ENCODE assay signal across 7 mouse cellular contexts in genomic region chr4:114901643-114902351, GRCm38 (mm10). TPM values are rescaled to one million over a fixed set of nuclear protein-coding genes. Genes with fewer than 3 reads are reported as not detected.
A peak's percentile ranks its signal among the peaks of the same experiment; 100 is the strongest.
DNase-seq lines count a peak whose midpoint lies in the region; ATAC-seq and TF ChIP-seq lines count a peak whose summit lies in the region.

No protein-coding gene starts in this region.

- peaks cover 12% of the 10 kb centered on the region for H3K4me1 ChIP-seq in lung, embryonic 15.5 days
- H3K4me1 ChIP-seq in embryonic facial prominence, embryonic 11.5 days (ENCODE audit: control insufficient read depth, insufficient read depth, low read length) = no peaks in the 10 kb centered on the region
- no peaks in the 10 kb centered on the region for H3K4me1 ChIP-seq in intestine, postnatal 0 days (replicated peaks; ENCODE audit: control insufficient read depth, insufficient read depth, low read length)
- 0 out of 2 replicates have a peak, but pooled peaks cover 11% of the 10 kb centered on the region for H3K4me1 ChIP-seq in neural tube, embryonic 12.5 days

- no peak overlapping the region for H3K27ac ChIP-seq in lung, embryonic 15.5 days
- peak overlapping the region; percentile 36 for H3K27ac ChIP-seq in embryonic facial prominence, embryonic 11.5 days (replicated peaks; ENCODE audit: low read depth, low read length)
- H3K27ac ChIP-seq in intestine, postnatal 0 days (ENCODE audit: low read depth, low read length) = no peak overlapping the region
- H3K27ac ChIP-seq in neural tube, embryonic 12.5 days = no peak overlapping the region
- no peak overlapping the region for H3K27ac ChIP-seq in layer of hippocampus, adult 2 months

- H3K36me3 ChIP-seq in lung, embryonic 15.5 days = no peaks in the 10 kb centered on the region
- no peaks in the 10 kb centered on the region for H3K36me3 ChIP-seq in embryonic facial prominence, embryonic 11.5 days (replicated peaks; ENCODE audit: control insufficient read depth, insufficient read depth, low read depth, low read length)
- no peaks in the 10 kb centered on the region for H3K36me3 ChIP-seq in intestine, postnatal 0 days (ENCODE audit: control insufficient read depth, insufficient read depth)
- no peaks in the 10 kb centered on the region for H3K36me3 ChIP-seq in neural tube, embryonic 12.5 days

- peaks cover 99% of the 10 kb centered on the region for H3K27me3 ChIP-seq in lung, embryonic 15.5 days
- peaks cover 47% of the 10 kb centered on the region for H3K27me3 ChIP-seq in embryonic facial prominence, embryonic 11.5 days (ENCODE audit: control insufficient read depth, insufficient read depth, low read length)
- peaks cover 98% of the 10 kb centered on the region for H3K27me3 ChIP-seq in intestine, postnatal 0 days (replicated peaks; ENCODE audit: control insufficient read depth, insufficient read depth, low read length)
- H3K27me3 ChIP-seq in neural tube, embryonic 12.5 days (replicated peaks) = peaks cover 93% of the 10 kb centered on the region

- under 1% methylated on average over 42 of the region's 42 CpGs for WGBS in lung, embryonic 15.5 days
- WGBS in embryonic facial prominence, embryonic 11.5 days = under 1% methylated on average over 42 of the region's 42 CpGs
- WGBS in intestine, postnatal 0 days = 1% methylated on average over 41 of the region's 42 CpGs
- under 1% methylated on average over 42 of the region's 42 CpGs for WGBS in neural tube, embryonic 12.5 days

- no peaks in the 10 kb centered on the region for H3K9me3 ChIP-seq in lung, embryonic 15.5 days
- H3K9me3 ChIP-seq in embryonic facial prominence, embryonic 11.5 days (replicated peaks; ENCODE audit: control insufficient read depth, low read length) = no peaks in the 10 kb centered on the region
- no peaks in the 10 kb centered on the region for H3K9me3 ChIP-seq in intestine, postnatal 0 days (ENCODE audit: control insufficient read depth)
- H3K9me3 ChIP-seq in neural tube, embryonic 12.5 days = no peaks in the 10 kb centered on the region

- peak overlapping the region; percentile 46 for H3K4me2 ChIP-seq in lung, embryonic 15.5 days
- H3K4me2 ChIP-seq in embryonic facial prominence, embryonic 11.5 days (ENCODE audit: low read depth, low read length) = peak overlapping the region; percentile 71
- H3K4me2 ChIP-seq in intestine, postnatal 0 days (replicated peaks; ENCODE audit: low read depth) = peak overlapping the region; percentile 43
- peak overlapping the region; percentile 47 for H3K4me2 ChIP-seq in neural tube, embryonic 12.5 days (replicated peaks)

- ATAC-seq in lung, embryonic 15.5 days (ENCODE audit: borderline replicate concordance, extremely low read depth, low FRiP score, low TSS enrichment) = peak; percentile 64; the same call in 1 of the 2 replicates
- peak; percentile 36; the same call in 1 of the 2 replicates for ATAC-seq in embryonic facial prominence, embryonic 11.5 days (replicated peaks; ENCODE audit: insufficient number of reproducible peaks, low FRiP score, low TSS enrichment, low read depth)
- ATAC-seq in intestine, postnatal 0 days = 0 out of 2 replicates have a peak, but pooled peaks have one; percentile 32
- 0 out of 2 replicates have a peak, but pooled peaks have one; percentile 26 for ATAC-seq in neural tube, embryonic 12.5 days (ENCODE audit: low FRiP score, low read depth)

- H3K9ac ChIP-seq in lung, embryonic 15.5 days = no peak overlapping the region
- peak overlapping the region; percentile 45 for H3K9ac ChIP-seq in embryonic facial prominence, embryonic 11.5 days (replicated peaks; ENCODE audit: low read length)
- H3K9ac ChIP-seq in intestine, postnatal 0 days (ENCODE audit: low read depth, low read length) = no peak overlapping the region
- H3K9ac ChIP-seq in neural tube, embryonic 12.5 days = no peak overlapping the region

- no peak for TF ChIP-seq CTCF in intestine, postnatal 0 days (IDR thresholded peaks at IDR 0.05; ENCODE audit: low read depth)
- no peak for TF ChIP-seq CTCF in layer of hippocampus, adult 2 months (conservative IDR thresholded peaks at IDR 0.05)

- no peak for DNase-seq in lung, postnatal 10 days
- DNase-seq in embryonic facial prominence, embryonic 11.5 days (ENCODE audit: low spot score) = peak; percentile 68
- no peak for DNase-seq in thymus, postnatal 14 days
- no peak for DNase-seq in layer of hippocampus, adult 2 months (ENCODE audit: low spot score in 2 of 2)

- H3K4me3 ChIP-seq in lung, embryonic 15.5 days = peak overlapping the region; percentile 22
- H3K4me3 ChIP-seq in embryonic facial prominence, embryonic 11.5 days (ENCODE audit: low read depth, low read length) = peak overlapping the region; percentile 37
- peak overlapping the region; percentile 26 for H3K4me3 ChIP-seq in intestine, postnatal 0 days (ENCODE audit: low read depth, low read length)
- peak overlapping the region; percentile 24 for H3K4me3 ChIP-seq in neural tube, embryonic 12.5 days
- no peak overlapping the region for H3K4me3 ChIP-seq in layer of hippocampus, adult 2 months

RNA-seq across cellular contexts. Expression of gene Foxd2, which starts 6.9 kb away (rescaled TPM):
- polyA plus RNA-seq in lung, embryonic 15.5 days (2015; fragmentation: Nextera tagmentation; extraction: Ambion mirVana) = 0.15 and 0.20 TPM in 2 replicates
- 2.7 and 3.6 TPM in 2 replicates for polyA plus RNA-seq in embryonic facial prominence, embryonic 11.5 days (2014; fragmentation: Nextera tagmentation; extraction: Ambion mirVana)
- 0.50 TPM in 1 of 2 replicates, not detected in the other for polyA plus RNA-seq in intestine, postnatal 0 days (2015; fragmentation: Nextera tagmentation; extraction: Ambion mirVana)
- polyA plus RNA-seq in neural tube, embryonic 12.5 days (2016; fragmentation: Nextera tagmentation; extraction: Ambion mirVana) = 2.2 and 2.5 TPM in 2 replicates
- total RNA-seq in layer of hippocampus, adult 2 months (2021) = under 1 TPM in 1 of 2 experiments, not detected in 1; 0.18 TPM

RNA-seq across cellular contexts. Expression of gene Foxe3, which starts 24.0 kb away (rescaled TPM):
- polyA plus RNA-seq in lung, embryonic 15.5 days (2015; fragmentation: Nextera tagmentation; extraction: Ambion mirVana) = not detected in 2 replicates
- polyA plus RNA-seq in embryonic facial prominence, embryonic 11.5 days (2014; fragmentation: Nextera tagmentation; extraction: Ambion mirVana) = 1.1 and 3.1 TPM in 2 replicates
- not detected in 2 replicates for polyA plus RNA-seq in intestine, postnatal 0 days (2015; fragmentation: Nextera tagmentation; extraction: Ambion mirVana)
- polyA plus RNA-seq in neural tube, embryonic 12.5 days (2016; fragmentation: Nextera tagmentation; extraction: Ambion mirVana) = not detected in 2 replicates
- not detected for total RNA-seq in layer of hippocampus, adult 2 months (2021)
